ENCODE assay signal across 8 mouse cellular contexts in the genomic region with DNA sequence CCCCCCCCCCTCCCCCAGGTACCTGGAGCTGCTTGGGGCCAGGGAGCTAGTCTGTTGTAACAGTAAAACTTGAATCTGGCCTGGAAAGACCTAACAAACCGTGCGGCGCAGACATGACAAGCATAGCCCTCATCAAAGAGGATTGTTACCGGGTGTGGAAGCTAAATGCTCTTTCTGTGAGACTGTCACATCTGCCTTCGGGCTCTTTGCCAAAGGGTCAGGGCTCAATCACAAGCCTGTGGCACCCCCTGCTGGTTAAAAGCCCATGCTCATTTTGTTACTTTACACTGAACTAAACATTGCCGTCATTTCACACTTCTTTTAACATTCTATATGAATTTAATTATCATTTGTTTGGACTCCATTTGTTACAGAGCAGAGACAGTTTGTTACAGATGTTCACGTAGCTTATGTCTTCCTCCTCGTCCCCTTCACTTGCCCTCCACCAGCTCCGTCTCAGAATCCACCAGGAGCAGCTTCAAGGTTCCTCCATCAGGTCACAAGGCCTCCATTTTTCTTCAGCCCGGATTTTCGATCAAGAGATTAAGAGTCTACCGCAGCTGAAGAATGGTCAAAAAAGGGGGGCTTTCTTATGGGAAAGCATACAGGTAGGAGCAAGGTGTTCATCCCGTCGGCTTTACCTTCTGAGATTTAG.
DNase-seq lines count a peak whose midpoint lies in the region; ATAC-seq and TF ChIP-seq lines count a peak whose summit lies in the region.

No protein-coding gene starts in this region.

- H3K27ac ChIP-seq in left cerebral cortex, adult 2 months, result no peak overlapping the region

- no peak overlapping the region for H3K4me3 ChIP-seq in left cerebral cortex, adult 2 months

- intact Hi-C loops in left cerebral cortex, adult 2 months (cut with DNase I), result loop anchor here (1.0 to 10.0 kb wide), 6 partner anchors 530 to 940 kb away; partner anchors contain the start of gene Pax6

- TF ChIP-seq CTCF in left cerebral cortex, adult 2 months (IDR thresholded peaks at IDR 0.05), result peak; percentile 71

- ATAC-seq in megakaryocyte progenitor cell, adult 5-6 weeks (replicated peaks; ENCODE audit: poor library complexity), result peak; percentile 83
- ATAC-seq in activated CD4-positive, CD25-positive, alpha-beta regulatory T cell, adult 4 months, result no peak

- DNase-seq in adipocyte (ENCODE audit: low spot score), result peak; percentile 62
- DNase-seq in cerebellum, adult 9-11 months, result peak; percentile 81
- peak; percentile 65 to 78 for DNase-seq in frontal cortex, postnatal 14 days (ENCODE audit: low spot score in 2 of 2)
- DNase-seq in induced T-regulatory cell, adult 2 months (ENCODE audit: low read depth), result peak; percentile 18
- peak; percentile 73 to 77 for DNase-seq in left cerebral cortex, adult 2 months (ENCODE audit: extremely low spot score in 1 of 2, low spot score in 2 of 2)
- DNase-seq in right cerebral cortex, postnatal 25 days, result peak; percentile 49

Comparison
In these comparisons a context has a peak if more than half of its experiments do, and no peak if none do; other contexts are left out.
1. DNase-seq: peak in every context shown above with its lines; median percentile 81 in cerebellum, adult 9-11 months; 75 in left cerebral cortex, adult 2 months; 72 in frontal cortex, postnatal 14 days; 62 in adipocyte; 49 in right cerebral cortex, postnatal 25 days; 18 in induced T-regulatory cell, adult 2 months.